Mouse (Mus musculus) stomach, postnatal 0 days (tissue): ENCODE data around the gene Ccdc9b. TPM values are rescaled to one million over a fixed set of nuclear protein-coding genes. Genes with fewer than 3 reads are reported as not detected.

Experiments used
- ATAC-seq: fragments of 200-750 bp; cut with Nextera tagmentation; 2 replicates; pipeline ENCODE4 v1.8.0; 2017; ENCODE audit not compliant: low FRiP score, low TSS enrichment
- DNase-seq: peaks from one replicate; pipeline ENCODE4 v3.0.0-alpha.2; 2016; ENCODE audit warnings: low spot score
- H3K27ac ChIP-seq: fragments of 300-500 bp; sonication (generic); replicated peaks from 2 replicates; pipeline ENCODE4 v1.5.1; 2014; ENCODE audit warnings: mild to moderate bottlenecking, control low read depth
- H3K27me3 ChIP-seq: fragments of 300-500 bp; sonication (generic); 2 replicates; pipeline ENCODE4 v1.6.1; 2014; ENCODE audit warnings: low read length; ENCODE audit not compliant: control insufficient read depth, insufficient read depth
- H3K36me3 ChIP-seq: fragments of 300-500 bp; sonication (generic); 2 replicates; pipeline ENCODE4 v1.6.1; 2014; ENCODE audit warnings: low read length, mixed read lengths; ENCODE audit not compliant: control insufficient read depth, insufficient read depth
- H3K4me1 ChIP-seq: fragments of 300-500 bp; sonication (generic); replicated peaks from 2 replicates; pipeline ENCODE4 v1.6.1; 2014; ENCODE audit warnings: antibody characterized with exemption; ENCODE audit not compliant: control insufficient read depth, insufficient read depth
- H3K4me2 ChIP-seq: fragments of 300-500 bp; sonication (generic); replicated peaks from 2 replicates; pipeline ENCODE4 v1.6.1; 2014; ENCODE audit warnings: low read depth, mild to moderate bottlenecking, control low read depth, moderate library complexity
- H3K4me3 ChIP-seq: fragments of 300-500 bp; sonication (generic); 2 replicates; pipeline ENCODE4 v1.5.1; 2014; ENCODE audit warnings: low read depth, low read length, control low read depth
- H3K9ac ChIP-seq: fragments of 300-500 bp; sonication (generic); 2 replicates; pipeline ENCODE4 v1.6.1; 2014; ENCODE audit warnings: mild to moderate bottlenecking, low read length, control low read depth, mixed read lengths
- H3K9me3 ChIP-seq: fragments of 300-500 bp; sonication (generic); 2 replicates; pipeline ENCODE4 v1.6.1; 2016; ENCODE audit warnings: low read length; ENCODE audit not compliant: control insufficient read depth
- CTCF ChIP-seq: IDR thresholded peaks from 2 replicates; pipeline ENCODE4 v1.5.1; 2016; ENCODE audit warnings: antibody characterized with exemption, low read depth, mild to moderate bottlenecking, moderate library complexity
- EP300 ChIP-seq: optimal IDR thresholded peaks from 2 replicates; pipeline ENCODE3; 2016; ENCODE audit warnings: antibody characterized with exemption
- WGBS: fragments of 180-500 bp; shearing (Covaris S2); extraction: QIAGEN DNeasy Blood & Tissue Kit; methylation state at CpG from one replicate; pipeline ENCODE4 v1.1.7; 2014; 5-methylcytosine and 5-hydroxymethylcytosine counted together
- polyA plus RNA-seq: library from polyadenylated mRNA; unstranded; fragments of >200 nt; fragmentation: Nextera tagmentation; extraction: Ambion mirVana; gene quantifications from 2 replicates; pipeline ENCODE4 v1.2.1, GENCODE M21; 2015

Gene Ccdc9b
- polyA plus RNA-seq, 1 experiment from 2014 or later: 2.9 TPM

GRCm38 (mm10) chr2:118781115-118781514 lies 18.7 kb upstream of the Ccdc9b start:
- Histone ChIP-seq H3K27ac (no peak overlapping the region), H3K9ac (no peak overlapping the region), H3K4me1 (0 out of 2 replicates have a peak, but pooled peaks cover 3% of the 10 kb centered on the region), H3K4me2 (no peak overlapping the region), H3K27me3 (no peaks in the 10 kb centered on the region), H3K4me3 (no peak overlapping the region), H3K36me3 (no peaks in the 10 kb centered on the region), H3K9me3 (no peaks in the 10 kb centered on the region)
- TF ChIP-seq EP300: no peak
- no peak for TF ChIP-seq CTCF
- ATAC-seq (no peak), DNase-seq (no peak)
- 48% methylated on average over 1 of the region's 1 CpGs for WGBS

- DNase-seq (peak; percentile 94), ATAC-seq (peak; percentile 84)
- peak within 1 kb of the TSS; percentile 23; the same call in 1 of the 2 replicates for H3K4me3 ChIP-seq
- no peaks in the 10 kb centered on the region for H3K9me3 ChIP-seq
- H3K27ac ChIP-seq: no peak within 1 kb of the TSS
- H3K4me1 ChIP-seq: 0 out of 2 replicates have a peak, but pooled peaks cover 3% of the 10 kb centered on the region
- 11% methylated on average over 39 of the region's 39 CpGs for WGBS
- H3K4me2 ChIP-seq: peak within 1 kb of the TSS; percentile 51
- H3K36me3 ChIP-seq: no peaks in the 10 kb centered on the region
- TF ChIP-seq CTCF: peak; percentile 68
- no peak for TF ChIP-seq EP300
- H3K9ac ChIP-seq: no peak within 1 kb of the TSS
- H3K27me3 ChIP-seq: no peaks in the 10 kb centered on the region
Observed at GRCm38 (mm10) chr2:118779504-118780480, 17.3 kb upstream of the Ccdc9b start, which contains the start of gene Disp2. Gene Disp2, plus strand, starts transcription at chr2:118779719.

GRCm38 (mm10) chr2:118779065-118779464 lies 16.6 kb upstream of the Ccdc9b start:
- Histone ChIP-seq H3K9me3 (no peaks in the 10 kb centered on the region), H3K4me1 (0 out of 2 replicates have a peak, but pooled peaks cover 3% of the 10 kb centered on the region), H3K27me3 (no peaks in the 10 kb centered on the region), H3K4me3 (peak overlapping the region; percentile 23; the same call in 1 of the 2 replicates), H3K9ac (no peak overlapping the region), H3K27ac (no peak overlapping the region), H3K36me3 (no peaks in the 10 kb centered on the region), H3K4me2 (peak overlapping the region; percentile 51)
- 12% methylated on average over 10 of the region's 10 CpGs for WGBS
- ATAC-seq (no peak), DNase-seq (no peak)
- TF ChIP-seq CTCF (no peak), EP300 (no peak)

GRCm38 (mm10) chr2:118778418-118778817 lies 16.0 kb upstream of the Ccdc9b start:
- no peaks in the 10 kb centered on the region for H3K9me3 ChIP-seq
- H3K27ac ChIP-seq: no peak overlapping the region
- ATAC-seq: no peak
- no peak overlapping the region for H3K4me3 ChIP-seq
- no peaks in the 10 kb centered on the region for H3K27me3 ChIP-seq
- 0 out of 2 replicates have a peak, but pooled peaks cover 3% of the 10 kb centered on the region for H3K4me1 ChIP-seq
- H3K9ac ChIP-seq: no peak overlapping the region
- no peak overlapping the region for H3K4me2 ChIP-seq
- 78% methylated on average over 4 of the region's 4 CpGs for WGBS
- H3K36me3 ChIP-seq: no peaks in the 10 kb centered on the region
- no peak for TF ChIP-seq CTCF
- TF ChIP-seq EP300: no peak
- DNase-seq: no peak

GRCm38 (mm10) chr2:118776295-118776694 lies 13.8 kb upstream of the Ccdc9b start:
- 73% methylated on average over 2 of the region's 2 CpGs for WGBS
- H3K4me1 ChIP-seq: 0 out of 2 replicates have a peak, but pooled peaks cover 3% of the 10 kb centered on the region
- H3K4me3 ChIP-seq: no peak overlapping the region
- no peak for ATAC-seq
- DNase-seq: no peak
- no peak overlapping the region for H3K4me2 ChIP-seq
- no peak overlapping the region for H3K9ac ChIP-seq
- TF ChIP-seq EP300 (no peak), CTCF (no peak)
- H3K9me3 ChIP-seq: no peaks in the 10 kb centered on the region
- no peaks in the 10 kb centered on the region for H3K36me3 ChIP-seq
- no peak overlapping the region for H3K27ac ChIP-seq
- H3K27me3 ChIP-seq: no peaks in the 10 kb centered on the region

GRCm38 (mm10) chr2:118775846-118776245 lies 13.4 kb upstream of the Ccdc9b start:
- Histone ChIP-seq H3K4me3 (no peak overlapping the region), H3K27me3 (no peaks in the 10 kb centered on the region), H3K9me3 (no peaks in the 10 kb centered on the region), H3K36me3 (no peaks in the 10 kb centered on the region), H3K9ac (no peak overlapping the region), H3K27ac (no peak overlapping the region), H3K4me1 (0 out of 2 replicates have a peak, but pooled peaks cover 3% of the 10 kb centered on the region), H3K4me2 (no peak overlapping the region)
- ATAC-seq (no peak), DNase-seq (no peak)
- 64% methylated on average over 4 of the region's 4 CpGs for WGBS
- TF ChIP-seq EP300 (no peak), CTCF (no peak)
